Mouse (Mus musculus) myocyte (in vitro differentiated cells): ENCODE data around the gene Celf2.
"Not testable (repeated sequence)": the region's sequence is repeated elsewhere in the genome, so short reads cannot be mapped to it uniquely, and the experiment has no call there.

Experiments
- CEBPB ChIP-seq: IDR thresholded peaks from 2 replicates; pipeline ENCODE4 v1.6.1; 2011; ENCODE audit warnings: mild to moderate bottlenecking, moderate library complexity; ENCODE audit not compliant: poor library complexity, insufficient read depth, severe bottlenecking
- E2F4 ChIP-seq: IDR thresholded peaks from one replicate; pipeline ENCODE4 v1.6.1; 2011; ENCODE audit warnings: mild to moderate bottlenecking, control low read depth, moderate library complexity; ENCODE audit not compliant: insufficient read depth
- MAX ChIP-seq: IDR thresholded peaks from one replicate; pipeline ENCODE4 v1.6.1; 2011; ENCODE audit warnings: low read depth, mild to moderate bottlenecking, control low read depth
- MYOD1 ChIP-seq, 3 experiments: IDR thresholded peaks; one replicate each; pipeline ENCODE4 v1.6.1; 2011; ENCODE audit warnings: control low read depth in 2 of 3, low read depth in 2 of 3, mild to moderate bottlenecking in 2 of 3, moderate library complexity in 1 of 3; ENCODE audit not compliant: insufficient read length in 2 of 3, control insufficient read depth in 1 of 3
- MYOG ChIP-seq, 3 experiments: IDR thresholded peaks; one replicate each; pipeline ENCODE4 v1.6.1; 2011; ENCODE audit warnings: control low read depth in 2 of 3, low read depth in 2 of 3, mild to moderate bottlenecking in 2 of 3; ENCODE audit not compliant: insufficient read length in 2 of 3, control insufficient read depth in 1 of 3, insufficient read depth in 1 of 3
- POLR2A ChIP-seq: IDR thresholded peaks from one replicate; pipeline ENCODE4 v1.6.1; 2011; ENCODE audit warnings: low read depth, mild to moderate bottlenecking, control low read depth, moderate library complexity; ENCODE audit not compliant: insufficient read length
- POLR2AphosphoS2 ChIP-seq: IDR thresholded peaks from one replicate; pipeline ENCODE4 v1.6.1; 2011; ENCODE audit warnings: low read depth, control low read depth; ENCODE audit not compliant: insufficient read length
- TCF12 ChIP-seq: IDR thresholded peaks from one replicate; pipeline ENCODE4 v1.6.1; 2011; ENCODE audit warnings: mild to moderate bottlenecking, control low read depth; ENCODE audit not compliant: poor library complexity, insufficient read depth, severe bottlenecking
- TCF3 ChIP-seq: IDR thresholded peaks from one replicate; pipeline ENCODE4 v1.6.1; 2011; ENCODE audit warnings: low read depth, control low read depth; ENCODE audit not compliant: insufficient read length
- USF1 ChIP-seq: IDR thresholded peaks from one replicate; pipeline ENCODE4 v1.6.1; 2011; ENCODE audit warnings: low read depth, mild to moderate bottlenecking, control low read depth, moderate library complexity

GRCm38 (mm10) chr2:6575316-6575715, 934.0 kb downstream of the Celf2 start:
- not testable (repeated sequence) for TF ChIP-seq POLR2A; MYOD1 (IDR thresholded peaks at IDR 0.05; ENCODE audit: control insufficient read depth in 1 of 3, insufficient read length in 2 of 3, low read depth in 2 of 3); POLR2AphosphoS2; USF1; CEBPB; TCF12; MYOG (IDR thresholded peaks at IDR 0.05; ENCODE audit: control insufficient read depth in 1 of 3, insufficient read depth in 1 of 3, insufficient read length in 2 of 3, low read depth in 2 of 3); TCF3; E2F4; MAX
